Mouse (Mus musculus): ENCODE measurements at regions not wholly inside any gene's neighbourhood (a gene's known extent, or its start where the extent isn't known, plus 50 kb on each side); places are given as distances from the start of the nearest gene placed in this dataset.

DNA sequence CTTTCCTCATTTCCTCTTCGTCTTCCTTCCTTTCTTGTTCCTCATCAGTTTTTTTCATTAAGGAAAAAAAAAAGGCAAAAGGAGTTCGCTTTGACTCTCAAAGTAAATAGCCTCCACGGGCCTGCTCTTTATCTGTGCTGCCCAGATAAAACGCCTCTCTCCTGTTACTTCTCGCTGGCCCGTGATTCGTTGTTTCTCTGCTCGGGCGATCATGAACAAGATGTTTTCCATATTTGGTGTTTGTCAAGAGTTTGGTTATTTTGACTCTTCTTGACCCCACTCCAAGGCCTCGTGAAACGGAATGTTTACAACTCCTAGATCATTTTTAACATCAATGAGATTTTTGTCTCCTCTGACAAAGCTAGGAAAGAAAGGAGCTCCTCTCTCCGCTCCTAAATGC, 288.4 kb upstream of the Atp5g3 start:
- no peak for DNase-seq (ENCODE audit: low spot score in 2 of 2)

DNA sequence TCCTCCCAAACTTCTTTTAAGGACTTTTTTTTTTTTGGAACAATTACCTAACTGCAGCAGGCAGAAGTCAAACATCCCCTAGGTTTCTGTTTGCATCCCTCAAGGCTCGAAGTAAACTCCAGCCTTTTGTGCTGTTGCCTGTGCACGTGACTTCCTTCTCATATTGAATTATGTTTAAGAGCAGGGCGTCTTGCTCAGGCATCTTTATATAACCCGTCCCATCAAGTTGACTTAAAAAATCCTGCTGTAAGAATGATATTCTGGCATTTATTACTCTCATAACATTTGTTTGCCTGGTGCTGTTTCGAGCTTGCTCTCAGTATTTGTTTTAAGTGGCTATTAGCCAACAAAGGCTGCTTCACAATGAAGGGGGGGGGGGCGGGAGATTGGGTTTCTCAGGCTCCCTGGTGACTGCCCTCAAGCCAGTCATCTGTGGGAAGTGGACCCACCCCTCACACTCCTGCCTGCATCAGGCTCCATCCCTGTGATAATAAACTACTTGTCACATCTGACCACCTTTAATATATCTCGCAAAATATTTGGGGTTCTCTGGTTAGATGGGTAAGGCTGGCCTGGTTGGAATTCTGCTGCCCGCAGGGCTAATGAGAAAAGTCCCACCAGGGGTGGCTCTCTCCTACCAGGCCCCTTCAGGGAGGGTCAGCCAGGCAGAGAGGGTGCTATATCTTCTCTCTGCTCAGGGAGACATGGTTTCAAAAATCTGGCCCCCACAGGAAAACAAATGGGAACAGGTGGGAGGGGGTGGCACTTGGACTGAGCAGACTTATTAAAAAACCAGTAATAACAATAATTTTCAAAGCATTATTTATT, 277.1 kb upstream of the Atp5g3 start:
- no peak for DNase-seq (ENCODE audit: low spot score in 2 of 2)

DNA sequence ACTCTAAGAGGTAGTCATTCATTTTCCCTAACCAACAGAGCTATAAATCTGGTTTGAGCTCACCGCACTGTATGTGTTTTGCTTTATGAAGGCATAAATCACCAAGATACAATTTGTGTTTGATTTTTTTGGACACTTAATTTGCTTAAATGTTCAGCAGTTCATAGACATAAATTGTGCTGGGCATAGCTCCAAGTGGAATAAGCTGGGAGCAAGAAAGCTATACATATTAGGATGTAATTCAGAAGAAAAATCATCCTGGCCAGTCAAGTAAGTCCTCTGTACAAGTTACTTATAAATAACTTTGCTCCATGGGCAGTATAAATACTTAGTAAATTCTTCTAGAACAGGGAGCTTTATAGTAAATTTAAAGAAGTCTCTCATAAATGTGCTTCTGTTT, 267.0 kb upstream of the Atp5g3 start:
- DNase-seq (ENCODE audit: low spot score in 2 of 2) = no peak

DNA sequence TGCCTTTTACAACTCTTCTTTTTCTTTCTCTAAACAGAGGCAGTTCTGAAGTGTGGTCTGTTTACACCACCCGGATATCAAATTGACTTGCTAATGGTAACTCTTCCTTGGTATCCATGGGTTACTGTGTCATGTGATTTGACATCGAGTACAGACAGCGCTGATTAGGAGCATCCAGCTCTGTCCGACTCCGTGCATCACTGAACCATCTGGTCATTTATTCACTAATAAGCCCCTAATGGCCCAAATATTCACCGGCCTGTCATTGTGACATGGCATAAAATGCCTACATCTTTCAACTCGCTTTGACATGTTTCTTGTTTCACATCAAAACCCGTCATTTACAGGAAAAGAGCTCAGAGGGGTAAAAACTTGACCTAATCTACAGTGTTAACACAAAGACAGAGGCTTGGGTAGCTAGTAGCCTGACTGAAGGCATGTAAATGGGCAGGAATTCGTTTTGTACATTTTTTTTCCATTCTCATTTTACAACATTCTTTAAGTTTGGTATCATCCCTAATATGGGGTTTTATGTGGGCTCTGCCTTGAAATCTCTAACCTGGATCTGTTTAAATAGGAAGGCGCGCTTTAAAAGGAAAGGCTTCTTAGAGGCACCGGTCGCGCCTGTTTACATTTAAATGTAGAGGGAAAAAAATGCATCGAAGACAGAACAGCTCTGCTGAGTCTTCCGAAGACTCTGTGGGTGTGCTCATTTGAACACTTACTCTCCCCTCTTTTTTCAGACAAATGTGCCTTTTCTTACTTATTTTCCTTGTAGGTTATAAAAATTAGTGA, 257.8 kb upstream of the Atp5g3 start:
- no peak for DNase-seq (ENCODE audit: low spot score in 2 of 2)

DNA sequence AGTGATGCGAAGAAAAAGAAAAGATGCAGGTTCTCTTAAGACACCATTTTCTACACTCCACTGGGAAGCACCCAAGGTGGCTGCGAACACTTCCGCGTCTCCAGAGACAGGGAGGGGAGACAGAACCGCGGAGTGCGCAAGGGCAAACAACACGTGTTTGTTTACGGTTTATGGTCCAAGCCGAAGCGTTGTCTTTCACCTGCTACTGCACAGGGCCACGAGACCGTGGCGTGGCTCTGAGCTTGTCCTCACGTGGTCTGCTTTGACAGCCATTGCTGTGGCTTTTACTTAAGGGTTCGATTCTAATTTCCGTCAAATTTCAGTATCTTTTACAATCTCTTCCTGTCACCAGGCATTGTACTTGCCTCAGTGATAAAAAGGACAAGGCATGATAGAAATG, 257.2 kb upstream of the Atp5g3 start:
- no peak for DNase-seq (ENCODE audit: low spot score in 2 of 2)

DNA sequence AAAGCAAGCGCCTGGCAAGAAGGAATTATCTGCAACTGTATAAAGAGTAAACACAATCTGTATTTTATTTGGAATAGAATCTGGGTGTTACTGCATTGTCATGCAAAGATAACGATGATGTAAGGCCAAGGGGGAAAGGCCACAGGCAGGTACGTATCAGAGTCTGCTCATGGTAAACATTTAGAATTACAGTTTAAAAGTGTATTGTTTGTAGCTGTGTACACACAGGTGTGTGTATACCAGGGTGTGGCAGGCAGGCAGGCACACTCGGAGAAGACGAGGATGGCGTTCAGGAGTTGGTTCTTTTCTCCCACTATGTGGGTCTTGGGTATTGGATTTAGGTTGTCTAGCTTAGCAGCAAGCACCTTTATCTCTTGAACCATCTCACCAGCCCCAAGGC, 242.9 kb upstream of the Atp5g3 start:
- DNase-seq (ENCODE audit: low spot score in 2 of 2) = no peak

DNA sequence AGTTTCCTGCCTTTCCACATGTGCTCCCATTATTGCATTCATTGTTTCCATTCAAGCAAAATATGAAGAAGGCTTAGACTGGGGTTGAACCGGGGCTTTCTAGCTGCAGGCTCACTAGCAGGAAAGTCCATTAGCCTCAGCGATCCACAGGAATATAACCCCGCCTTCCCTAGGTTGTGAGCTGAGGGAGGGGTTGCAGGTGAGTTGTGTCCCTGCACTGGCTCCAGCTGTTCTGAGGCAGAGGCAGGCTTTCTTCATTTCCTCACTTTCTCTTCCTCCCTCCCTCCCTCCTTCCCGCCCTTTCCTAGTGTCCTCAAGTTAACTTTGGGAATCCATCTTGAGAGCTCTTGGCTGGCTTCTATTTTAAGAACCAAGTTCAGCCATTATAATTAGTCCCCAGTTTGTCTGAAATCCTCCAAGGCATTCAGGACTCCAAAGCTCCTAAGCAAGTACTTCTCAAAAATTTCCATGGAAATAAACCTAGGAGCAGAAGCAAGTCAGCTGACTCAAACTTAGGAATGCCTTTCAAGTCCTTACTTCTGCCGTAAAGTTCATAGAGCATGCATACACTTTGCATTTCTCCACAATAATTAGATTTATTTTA, 242.2 kb upstream of the Atp5g3 start:
- DNase-seq (ENCODE audit: low spot score in 2 of 2) = no peak

DNA sequence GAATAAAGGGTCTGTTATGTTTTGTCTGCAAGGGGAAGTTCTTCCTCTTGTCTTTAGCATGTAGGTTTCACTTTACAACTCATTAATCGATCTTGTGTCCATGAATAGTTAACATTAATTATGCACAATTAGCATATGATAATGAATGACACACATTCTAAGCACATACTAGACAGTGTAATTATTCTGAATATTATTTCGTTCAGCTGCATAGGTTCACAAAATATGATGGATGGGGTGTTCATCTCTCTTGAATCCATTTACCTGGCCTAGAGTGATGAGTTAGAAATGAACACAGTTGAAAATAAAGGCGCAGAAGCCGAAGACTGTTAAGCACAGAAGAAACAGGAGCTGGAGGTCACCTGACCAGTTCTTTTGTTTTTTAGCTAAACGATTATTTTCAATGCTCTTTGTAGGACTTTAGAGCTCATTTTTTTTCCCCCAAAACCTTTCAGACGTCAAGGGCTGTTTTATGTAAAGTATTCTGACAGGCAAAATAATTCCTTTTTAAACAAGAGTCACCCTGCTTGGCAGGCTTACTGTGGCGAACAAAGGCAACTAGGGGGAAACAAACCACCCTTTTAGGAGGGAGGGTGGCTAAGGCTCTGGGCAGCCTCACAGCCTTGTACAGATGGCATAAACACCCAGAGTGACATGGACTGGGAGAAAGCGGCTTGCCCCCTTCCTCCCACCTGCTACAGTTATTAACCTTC, 241.6 kb upstream of the Atp5g3 start:
- DNase-seq (ENCODE audit: low spot score in 2 of 2) = no peak

DNA sequence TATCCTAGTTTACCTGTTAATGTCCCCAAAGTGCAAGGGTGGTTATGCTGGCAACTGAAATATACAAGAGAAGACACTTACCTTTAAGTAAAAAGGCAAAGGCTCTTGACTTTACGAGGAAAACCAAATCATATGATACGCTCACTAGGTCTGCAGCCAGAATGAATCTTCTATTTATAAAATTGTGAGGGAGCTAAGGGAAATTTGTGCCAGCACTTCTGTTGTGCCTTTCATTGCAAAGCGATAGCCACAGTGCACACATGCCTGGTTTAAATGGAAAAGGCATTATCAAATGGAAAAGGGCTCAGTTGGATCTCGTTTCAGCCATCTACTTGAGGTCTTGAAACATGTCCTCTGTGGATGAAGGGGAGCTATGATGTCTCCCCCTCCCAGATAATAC, 236.1 kb upstream of the Atp5g3 start:
- no peak for DNase-seq (ENCODE audit: low spot score in 2 of 2)

DNA sequence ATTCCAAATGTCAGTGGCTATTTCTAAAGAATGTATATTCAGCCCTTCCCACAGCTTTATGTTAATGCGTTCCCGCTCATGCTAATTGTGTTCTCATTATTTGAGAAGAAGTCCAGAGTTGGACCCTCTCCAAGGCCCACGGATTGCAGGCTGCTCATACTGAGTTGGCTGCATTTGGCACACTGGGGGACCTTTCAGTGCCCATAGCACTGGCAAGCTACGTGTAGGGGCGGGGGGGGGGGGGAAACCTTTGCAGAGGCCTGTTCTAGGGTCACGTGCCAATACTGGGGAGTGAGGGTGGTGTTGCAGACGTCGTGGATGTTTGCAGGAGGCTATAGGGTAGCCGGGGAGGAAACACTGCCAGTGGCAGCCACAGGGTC, 225.5 kb upstream of the Atp5g3 start:
- no peak for DNase-seq (ENCODE audit: low spot score in 2 of 2)

DNA sequence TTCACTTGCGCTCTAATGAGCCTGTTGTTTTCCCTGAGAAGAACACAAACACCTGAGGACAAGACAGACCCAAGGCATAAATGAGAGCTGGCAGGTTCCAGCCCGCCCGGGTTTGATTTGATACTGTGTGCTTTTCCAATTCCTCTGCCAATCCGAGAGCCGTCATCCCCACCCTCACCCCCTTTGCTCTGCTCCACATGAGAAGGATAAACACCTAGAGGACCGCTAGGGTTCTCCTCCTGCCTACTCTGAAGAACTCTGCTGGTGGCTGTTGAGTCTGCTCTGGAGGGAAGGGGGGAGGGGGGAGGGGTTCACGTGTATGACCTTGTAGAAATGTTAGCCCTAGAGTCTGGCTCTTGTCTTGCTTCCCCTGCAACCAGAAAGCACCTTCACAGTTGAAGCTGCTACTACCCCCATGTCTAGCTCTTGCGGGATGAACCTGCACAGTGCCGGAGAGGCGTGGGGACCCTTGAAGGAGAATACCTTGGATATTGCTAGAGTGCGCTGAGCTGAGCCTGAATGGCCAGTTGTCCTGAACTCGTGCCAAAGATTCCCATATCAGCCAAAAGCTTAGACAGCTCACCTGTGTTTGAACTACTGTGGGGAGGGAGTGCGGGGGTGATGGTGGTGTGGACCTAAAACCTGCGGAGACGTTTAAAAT, 225.0 kb upstream of the Atp5g3 start:
- DNase-seq (ENCODE audit: low spot score in 2 of 2) = no peak

DNA sequence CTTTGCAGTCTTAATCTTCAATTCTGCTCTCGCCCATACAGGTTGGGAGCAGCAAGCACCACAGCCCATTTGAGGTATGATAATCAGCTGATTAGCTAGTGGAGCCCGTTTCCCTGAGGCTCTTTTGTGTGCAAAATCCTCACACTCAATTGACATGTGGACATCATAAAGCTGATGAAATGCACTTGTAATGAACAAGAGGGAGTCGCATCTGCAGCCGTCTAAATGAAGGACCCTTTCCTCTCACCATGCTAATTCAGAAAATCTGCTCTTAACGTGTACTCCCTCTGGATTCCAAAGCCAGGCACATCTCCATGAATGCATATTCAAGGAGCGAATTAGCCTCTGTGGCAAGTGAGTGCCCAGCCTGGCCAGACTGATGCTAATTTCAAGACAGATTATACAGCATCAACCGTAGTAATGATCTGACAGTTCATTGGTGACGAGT, 219.0 kb upstream of the Atp5g3 start:
- DNase-seq (ENCODE audit: low spot score in 2 of 2) = no peak

DNA sequence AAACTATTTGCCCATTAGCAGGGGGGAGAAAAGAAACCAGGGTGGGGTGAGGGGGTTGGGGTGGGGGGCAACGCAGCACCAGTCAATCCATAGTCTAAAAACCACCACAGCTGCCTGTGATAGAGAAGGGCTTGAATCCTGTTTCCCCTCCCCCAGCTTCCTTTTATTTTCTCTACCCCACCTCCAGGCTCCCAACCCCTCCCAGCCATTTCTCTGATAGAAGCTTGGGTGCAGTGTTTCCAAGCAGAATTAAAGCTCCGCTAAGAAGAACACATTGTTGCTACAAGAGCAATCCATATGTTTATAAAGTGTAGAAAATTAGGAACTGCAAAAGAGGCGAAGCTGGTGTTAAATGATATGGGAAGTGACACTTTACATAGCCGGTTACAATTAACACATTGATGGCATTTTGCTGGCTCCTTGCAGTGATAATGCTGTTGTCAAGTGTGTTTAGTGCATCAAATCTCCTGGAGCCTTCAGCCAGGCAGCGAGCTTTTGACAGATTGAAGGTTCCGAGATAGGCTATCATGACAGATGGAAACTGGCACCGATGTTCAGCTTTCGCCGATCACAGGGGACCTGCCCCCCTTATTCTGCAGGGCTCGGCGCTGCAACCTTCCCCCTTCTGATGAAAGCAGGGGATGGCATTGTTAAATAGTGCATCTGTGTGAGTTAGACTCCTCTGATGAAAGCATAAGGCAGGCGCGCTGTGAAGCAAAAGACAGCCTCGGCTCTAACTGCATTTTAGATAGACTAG, 217.8 kb upstream of the Atp5g3 start:
- DNase-seq (ENCODE audit: low spot score in 2 of 2) = no peak

DNA sequence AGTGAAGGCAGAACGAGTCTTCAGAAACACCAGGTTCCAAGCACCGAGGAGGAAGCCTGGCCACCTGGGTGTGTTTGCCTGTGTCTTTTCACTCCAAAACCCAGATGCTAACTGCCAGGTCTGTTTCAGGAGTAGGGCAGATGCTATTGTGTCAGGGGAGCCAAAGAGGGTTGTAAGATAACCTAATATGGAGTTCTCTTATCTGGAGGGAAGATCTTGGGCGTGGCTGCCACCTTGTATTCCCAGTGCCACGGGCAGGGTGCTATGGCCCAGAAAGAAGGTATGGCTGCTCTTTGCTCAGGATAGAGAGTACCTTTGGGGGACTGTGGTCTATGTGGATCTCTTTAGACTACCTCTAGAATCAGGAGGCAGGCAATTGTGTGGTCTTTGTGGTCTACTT, 216.0 kb upstream of the Atp5g3 start:
- DNase-seq (ENCODE audit: low spot score in 2 of 2) = no peak

DNA sequence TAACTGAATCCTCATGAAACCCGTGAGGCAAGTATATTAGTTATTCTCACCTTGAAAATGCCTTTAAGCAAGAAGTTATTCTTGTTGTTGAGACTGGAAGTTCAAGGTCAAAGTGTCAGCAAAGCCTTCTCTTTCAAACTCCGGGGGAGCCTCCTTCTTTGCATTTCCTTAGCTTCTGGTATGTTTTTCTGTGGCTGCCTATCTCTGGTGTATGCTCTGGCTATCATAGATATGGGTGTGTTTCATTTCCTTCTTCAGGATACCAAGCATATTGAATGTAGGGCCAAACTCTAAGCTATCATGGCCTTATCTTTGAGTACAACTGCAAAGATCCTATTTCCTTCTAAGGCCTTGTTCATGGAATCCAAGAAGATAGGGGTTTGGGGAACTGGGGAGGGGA, 213.1 kb upstream of the Atp5g3 start:
- no peak for DNase-seq (ENCODE audit: low spot score in 2 of 2)

DNA sequence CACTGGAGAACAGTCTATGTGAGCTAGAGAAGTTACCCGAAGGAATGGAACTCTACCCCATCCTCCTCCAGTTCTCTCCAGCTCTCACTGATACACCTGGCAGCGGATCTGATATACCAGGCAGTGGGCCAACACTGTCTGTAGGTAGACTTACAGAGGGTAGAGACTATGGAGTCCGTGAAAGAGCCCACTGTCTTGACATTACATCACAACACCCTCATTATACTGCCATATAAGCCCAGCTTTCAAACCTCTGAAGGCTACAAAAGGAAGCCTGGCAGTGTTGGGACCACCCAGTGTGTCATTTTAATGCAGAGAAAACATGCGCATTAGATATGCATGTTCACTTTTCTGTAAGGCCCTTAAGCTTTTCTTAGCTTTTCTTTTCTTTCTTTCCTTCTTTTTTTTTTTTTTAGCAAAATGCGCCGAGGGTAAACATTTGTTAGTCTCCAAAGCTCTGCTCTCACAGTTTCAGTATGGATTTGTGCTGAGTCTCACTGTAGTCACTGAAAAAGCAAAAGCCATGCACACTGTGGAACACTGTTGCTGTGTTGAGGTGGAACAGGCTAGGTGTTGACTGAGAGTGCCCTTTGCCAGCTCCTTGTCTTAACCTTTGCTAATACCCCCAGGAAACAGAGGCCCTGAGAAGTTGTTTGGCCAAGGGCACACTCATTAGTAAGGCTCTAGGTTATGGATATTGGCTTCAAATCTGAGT, 212.4 kb upstream of the Atp5g3 start:
- DNase-seq (ENCODE audit: low spot score in 2 of 2) = no peak

DNA sequence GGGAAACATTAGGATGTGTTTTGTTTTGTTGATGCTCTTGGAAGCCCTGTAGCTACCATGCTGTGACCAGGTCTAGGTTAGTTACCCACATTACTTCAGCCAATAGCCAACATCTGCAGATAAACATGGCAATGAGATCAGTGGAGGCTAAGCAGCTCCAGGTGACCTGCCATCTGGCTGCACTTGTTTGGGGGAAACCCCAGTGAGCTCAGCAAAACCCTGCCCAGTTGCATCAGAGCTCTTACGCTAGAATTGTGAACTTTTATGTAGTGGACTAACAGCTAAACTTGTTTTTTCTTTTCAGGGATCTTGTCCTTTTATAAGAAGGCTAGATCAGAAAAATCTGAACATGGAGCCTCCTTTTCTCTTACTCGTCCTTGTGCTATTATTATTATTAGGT, 211.8 kb upstream of the Atp5g3 start:
- no peak for DNase-seq (ENCODE audit: low spot score in 2 of 2)

DNA sequence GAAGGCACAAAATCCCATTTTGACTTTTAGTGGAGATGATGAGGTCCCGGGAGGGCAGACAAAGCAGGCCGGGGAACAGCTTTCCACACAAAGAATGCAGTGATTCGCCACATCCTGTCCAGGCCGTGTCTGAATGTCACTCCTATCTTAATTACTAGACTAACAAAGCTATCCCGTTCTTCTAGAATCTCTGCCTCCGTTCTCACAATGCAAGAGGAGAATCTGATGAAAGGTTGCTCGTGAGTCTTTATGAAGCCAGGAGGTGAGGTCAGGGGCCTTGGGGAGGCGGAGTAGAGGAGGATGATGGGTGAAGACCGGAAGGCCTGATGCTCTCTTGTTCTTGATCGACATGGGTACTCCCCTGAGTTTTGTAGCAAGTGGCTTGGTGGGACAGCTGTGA, 208.9 kb upstream of the Atp5g3 start:
- DNase-seq (ENCODE audit: low spot score in 2 of 2) = no peak

DNA sequence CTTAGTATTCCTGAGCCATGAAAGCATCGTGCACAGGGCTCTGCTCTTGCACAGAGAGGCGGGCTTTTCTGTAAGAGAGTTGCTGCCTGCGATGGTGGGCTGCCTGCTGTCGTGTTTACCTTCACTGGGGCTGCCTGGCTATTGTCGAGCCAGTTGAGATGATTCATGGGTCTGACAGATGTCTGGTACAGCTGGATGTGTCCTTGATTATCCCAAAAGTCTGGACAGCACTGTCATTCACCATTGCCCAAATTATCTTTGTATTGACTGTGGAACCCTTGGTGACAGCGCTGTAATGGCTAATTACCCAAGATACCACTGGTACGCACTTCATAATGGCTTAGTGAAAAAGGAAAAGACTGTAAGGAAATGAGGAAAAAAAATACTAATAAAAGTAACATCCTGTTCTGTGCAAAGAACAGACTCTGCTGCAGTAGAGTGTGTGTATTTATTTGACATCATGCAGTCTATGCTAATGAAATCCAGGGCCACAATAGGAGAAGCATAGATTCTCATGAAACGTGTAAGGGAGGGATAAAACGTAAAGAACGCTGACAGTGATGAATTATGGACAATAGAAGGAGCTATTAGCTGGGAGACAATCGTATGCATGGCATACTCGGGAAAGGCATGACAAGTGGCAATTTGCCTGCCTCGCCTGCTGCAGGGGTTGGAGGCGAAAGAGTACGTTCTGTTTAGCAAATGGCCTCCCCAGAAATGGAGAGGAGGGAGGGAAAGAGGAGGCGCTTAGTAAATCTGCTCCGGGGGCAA, 208.2 kb upstream of the Atp5g3 start:
- DNase-seq (ENCODE audit: low spot score in 2 of 2) = no peak

DNA sequence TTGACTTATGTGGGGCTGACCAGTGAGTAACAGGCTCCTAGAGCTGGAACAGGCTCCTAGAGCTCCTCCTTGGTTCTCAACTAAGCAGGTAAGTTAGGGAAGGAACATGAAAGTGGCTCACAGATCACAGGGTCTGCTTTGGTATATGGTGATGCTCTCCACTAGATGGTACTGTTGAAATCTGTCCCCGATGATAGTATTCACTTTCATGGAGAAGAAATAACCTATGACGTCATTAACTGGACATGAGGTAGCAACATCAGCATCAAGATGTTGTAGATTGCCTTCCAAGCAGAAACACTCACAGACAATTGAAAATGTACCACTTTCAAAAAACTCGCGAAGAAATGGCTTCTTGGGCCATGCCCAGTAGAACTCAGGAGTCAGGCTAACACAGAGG, 195.3 kb upstream of the Atp5g3 start:
- DNase-seq (ENCODE audit: low spot score in 2 of 2) = no peak

Measured in spleen, postnatal 10 days (tissue).